Mouse (Mus musculus) fibroblast of lung, adult 2 months (primary cell): ENCODE measurements around the gene Akap7.

Source experiments
- DNase-seq: peaks from one replicate; pipeline ENCODE4 v3.0.0-alpha.2; 2011; ENCODE audit warnings: low read depth

Gene Akap7

GRCm38 (mm10) chr10:25120871-25121554 is 186.7 kb downstream of the Akap7 start:
- no peak for DNase-seq
